In the genomic region with DNA sequence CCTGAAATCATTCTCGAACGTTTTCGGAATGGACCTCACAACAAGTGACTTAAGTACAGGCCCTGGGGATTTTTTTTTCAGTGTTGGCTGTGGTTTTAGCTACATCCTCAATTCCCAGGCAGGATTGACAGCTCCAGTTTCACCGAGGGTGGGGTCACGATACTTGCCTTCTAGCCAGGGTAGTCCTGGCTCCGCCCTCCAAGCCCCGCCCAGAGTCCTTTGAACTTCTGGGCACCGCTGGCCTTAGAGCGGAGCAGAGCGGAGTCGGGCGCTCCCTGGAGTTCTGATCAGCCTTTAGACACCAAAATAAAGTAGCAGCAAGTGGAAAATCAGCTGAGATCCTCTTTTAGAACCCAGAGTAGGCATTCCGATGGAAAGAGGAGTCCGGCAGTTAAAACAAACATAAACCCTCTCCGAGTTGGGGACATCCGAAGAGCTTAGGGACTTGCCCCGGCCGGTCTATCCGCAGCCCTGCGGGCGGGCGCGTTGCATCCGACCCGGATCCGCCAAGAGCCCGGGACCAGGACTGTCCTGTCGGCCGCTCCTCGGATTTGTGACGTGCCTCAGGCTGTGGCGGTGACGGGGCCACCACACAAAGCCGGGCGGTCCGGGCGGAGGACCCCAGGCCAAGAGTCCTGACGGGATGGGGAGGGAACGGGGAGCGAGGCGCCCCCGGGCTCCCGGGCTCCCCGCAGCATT, we compare ENCODE assay signal across 8 mouse cellular contexts. TPM values are rescaled to one million over a fixed set of nuclear protein-coding genes. Genes with fewer than 3 reads are reported as not detected.
DNase-seq lines count a peak whose midpoint lies in the region; ATAC-seq and TF ChIP-seq lines count a peak whose summit lies in the region.

No protein-coding gene starts in this region.

- H3K36me3 ChIP-seq in heart, embryonic 13.5 days, result no peaks in the 10 kb centered on the region
- H3K36me3 ChIP-seq in liver, embryonic 11.5 days (ENCODE audit: control insufficient read depth, insufficient read depth, low read length), result no peaks in the 10 kb centered on the region
- H3K36me3 ChIP-seq in myocyte (ENCODE audit: control insufficient read depth, insufficient read depth), result no peaks in the 10 kb centered on the region

- peaks cover 24% of the 10 kb centered on the region for H3K4me1 ChIP-seq in heart, embryonic 13.5 days
- H3K4me1 ChIP-seq in liver, embryonic 11.5 days (replicated peaks; ENCODE audit: control insufficient read depth, insufficient read depth, low read length), result peaks cover 14% of the 10 kb centered on the region

- TF ChIP-seq CTCF in brain, embryonic 14.5 days (IDR thresholded peaks at IDR 0.05; ENCODE audit: borderline replicate concordance, extremely low read depth, insufficient read depth, insufficient read length), result no peak

- peaks cover 10% of the 10 kb centered on the region for H3K79me2 ChIP-seq in myocyte (ENCODE audit: control insufficient read depth, insufficient read depth)

- peaks cover 62% of the 10 kb centered on the region for H3K27me3 ChIP-seq in heart, embryonic 13.5 days (replicated peaks)
- H3K27me3 ChIP-seq in liver, embryonic 11.5 days (replicated peaks; ENCODE audit: control insufficient read depth, insufficient read depth, low read length), result peaks cover 2% of the 10 kb centered on the region; the same call in 1 of the 2 replicates
- no peaks in the 10 kb centered on the region for H3K27me3 ChIP-seq in myocyte (ENCODE audit: control insufficient read depth, insufficient read depth, insufficient read length)

- peak overlapping the region; percentile 77 for H3K4me3 ChIP-seq in heart, embryonic 13.5 days
- H3K4me3 ChIP-seq in liver, embryonic 11.5 days (ENCODE audit: low read depth, low read length), result peak overlapping the region; percentile 83
- peak overlapping the region; percentile 46 for H3K4me3 ChIP-seq in myocyte

- H3ac ChIP-seq in myocyte (ENCODE audit: control insufficient read depth, insufficient read length), result peak overlapping the region; percentile 93

- ATAC-seq in erythroid progenitor cell, adult 5-6 weeks (replicated peaks; ENCODE audit: low FRiP score, poor library complexity, severe bottlenecking), result peak; percentile 81
- peak; percentile 89 for ATAC-seq in heart, embryonic 13.5 days (ENCODE audit: extremely low read depth, insufficient number of reproducible peaks, low FRiP score, low TSS enrichment)
- peak; percentile 85 for ATAC-seq in liver, embryonic 11.5 days (replicated peaks; ENCODE audit: low FRiP score)

- H3K4me2 ChIP-seq in heart, embryonic 13.5 days, result peak overlapping the region; percentile 100
- peak overlapping the region; percentile 89 for H3K4me2 ChIP-seq in liver, embryonic 11.5 days
- H3K4me2 ChIP-seq in myocyte (ENCODE audit: low read depth), result peak overlapping the region; percentile 98

- no peak for TF ChIP-seq POLR2A in brain, embryonic 14.5 days (IDR thresholded peaks at IDR 0.05; ENCODE audit: borderline replicate concordance, extremely low read depth, insufficient read depth, insufficient read length, poor library complexity, severe bottlenecking)
- TF ChIP-seq POLR2A in myocyte (IDR thresholded peaks at IDR 0.05; ENCODE audit: insufficient read length, low read depth), result peak; percentile 36

- peak overlapping the region; percentile 89 for H3K27ac ChIP-seq in heart, embryonic 13.5 days (replicated peaks)
- peak overlapping the region; percentile 94 for H3K27ac ChIP-seq in liver, embryonic 11.5 days (ENCODE audit: low read depth, low read length)

- H3K9ac ChIP-seq in heart, embryonic 13.5 days, result peak overlapping the region; percentile 91
- H3K9ac ChIP-seq in liver, embryonic 11.5 days (ENCODE audit: low read depth, low read length), result peak overlapping the region; percentile 93

- DNase-seq in CD4-positive, CD25-positive, alpha-beta regulatory T cell, adult 2 months (ENCODE audit: low read depth, low spot score), result peak; percentile 91
- DNase-seq in brain, embryonic 14.5 days (ENCODE audit: low read depth), result peak; percentile 82
- DNase-seq in kidney, postnatal 10 days, result peak; percentile 96
- DNase-seq in liver, embryonic 11.5 days (ENCODE audit: low spot score), result peak; percentile 90
- peak; percentile 93 for DNase-seq in spleen, postnatal 4 days (ENCODE audit: low spot score in 2 of 2)

- WGBS in heart, embryonic 13.5 days, result under 1% methylated on average over 44 of the region's 44 CpGs
- WGBS in liver, embryonic 11.5 days, result under 1% methylated on average over 44 of the region's 44 CpGs

- H3K9me3 ChIP-seq in heart, embryonic 13.5 days, result no peaks in the 10 kb centered on the region
- no peaks in the 10 kb centered on the region for H3K9me3 ChIP-seq in liver, embryonic 11.5 days (ENCODE audit: control insufficient read depth, low read length)

TF ChIP-seq in myocyte, 11 proteins besides CTCF, POLR2A, EP300 and RAD21:
- TF ChIP-seq TCF3 (IDR thresholded peaks at IDR 0.05; ENCODE audit: insufficient read length, low read depth) (no peak), E2F4 (IDR thresholded peaks at IDR 0.05; ENCODE audit: insufficient read depth) (no peak), POLR2AphosphoS2 (IDR thresholded peaks at IDR 0.05; ENCODE audit: insufficient read length, low read depth) (no peak), USF1 (IDR thresholded peaks at IDR 0.05; ENCODE audit: low read depth) (no peak), REST (IDR thresholded peaks at IDR 0.05; ENCODE audit: insufficient read depth, insufficient read length) (no peak), MAX (IDR thresholded peaks at IDR 0.05; ENCODE audit: low read depth) (no peak)

RNA-seq across cellular contexts. Expression of a gene that starts 0.5 kb away (rescaled TPM):
- polyA plus RNA-seq in brain, embryonic 14.5 days (2012; rRNA removed), result 8.1 and 8.8 TPM in 2 replicates
- total RNA-seq in erythroid progenitor cell, adult 5-6 weeks (2015; ENCODE audit: low replicate concordance), result 27.0 and 35.2 TPM in 2 replicates
- total RNA-seq in erythroid progenitor cell, adult 5-6 weeks (2017; ENCODE audit: low replicate concordance), result 23.4 and 30.7 TPM in 2 replicates
- 2.5 and 3.6 TPM in 2 replicates for polyA plus RNA-seq in heart, embryonic 13.5 days (2015; fragmentation: Nextera tagmentation; extraction: Ambion mirVana)
- polyA plus RNA-seq in liver, embryonic 11.5 days (2014; fragmentation: Nextera tagmentation; extraction: Ambion mirVana), result 14.1 and 14.3 TPM in 2 replicates
- polyA plus RNA-seq in myocyte (2012; fragmentation: generic; extraction: Trizol), result 15.2 TPM

RNA-seq across cellular contexts. Expression of a gene that starts 16.4 kb away (rescaled TPM):
- 40.1 and 44.0 TPM in 2 replicates for polyA plus RNA-seq in brain, embryonic 14.5 days (2012; rRNA removed)
- 3.8 and 7.2 TPM in 2 replicates for total RNA-seq in erythroid progenitor cell, adult 5-6 weeks (2015; ENCODE audit: low replicate concordance)
- total RNA-seq in erythroid progenitor cell, adult 5-6 weeks (2017; ENCODE audit: low replicate concordance), result 9.5 and 16.9 TPM in 2 replicates
- 76.6 and 88.2 TPM in 2 replicates for polyA plus RNA-seq in heart, embryonic 13.5 days (2015; fragmentation: Nextera tagmentation; extraction: Ambion mirVana)
- polyA plus RNA-seq in liver, embryonic 11.5 days (2014; fragmentation: Nextera tagmentation; extraction: Ambion mirVana), result 71.9 and 76.9 TPM in 2 replicates
- 59.1 TPM for polyA plus RNA-seq in myocyte (2012; fragmentation: generic; extraction: Trizol)

Comparison
In these comparisons a context has a peak if more than half of its experiments do, and no peak if none do; other contexts are left out.
1. Peak in every context shown above with its lines: DNase-seq, ATAC-seq, H3K4me3 ChIP-seq and H3K27ac ChIP-seq.